Mouse (Mus musculus): Measurements from ENCODE around the gene Rab23. TPM values are rescaled to one million over a fixed set of nuclear protein-coding genes. Genes with fewer than 3 reads are reported as not detected.

Rab23 gene
- polyA plus RNA-seq, 1 experiment from 2014 or later, result 33.2 TPM

DNA sequence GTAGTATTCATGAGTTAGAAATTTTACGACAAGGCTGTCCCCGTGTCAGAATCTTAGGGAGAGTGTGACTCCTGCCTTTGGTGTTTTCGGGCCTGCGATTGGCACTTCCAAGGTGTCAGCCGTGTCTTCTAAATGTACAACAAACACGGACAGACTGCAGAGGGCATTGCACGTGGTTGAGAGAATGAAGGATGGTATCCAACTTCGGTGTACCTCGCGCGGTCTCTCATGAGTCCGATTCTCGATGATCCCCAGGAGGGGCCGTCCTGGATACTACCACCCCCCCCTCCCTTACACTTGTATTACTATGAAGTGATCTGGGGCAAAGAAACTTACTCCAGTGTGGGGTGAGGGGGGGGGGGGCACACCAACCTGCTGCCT, 37.3 kb downstream of the Rab23 start:
- Histone ChIP-seq H3K4me1 (peaks cover 25% of the 10 kb centered on the region), H3K36me3 (peaks cover 36% of the 10 kb centered on the region), H3K9me3 (replicated peaks) (no peaks in the 10 kb centered on the region; the same call in 1 of the 2 replicates), H3K27ac (replicated peaks) (peak overlapping the region; percentile 89), H3K4me3 (peak overlapping the region; percentile 73), H3K27me3 (ENCODE audit: low read depth, poor library complexity, severe bottlenecking) (no peaks in the 10 kb centered on the region)
- DNase-seq (ENCODE audit: low spot score), result no peak
- WGBS, result 16% methylated on average over 14 of the region's 14 CpGs

DNA sequence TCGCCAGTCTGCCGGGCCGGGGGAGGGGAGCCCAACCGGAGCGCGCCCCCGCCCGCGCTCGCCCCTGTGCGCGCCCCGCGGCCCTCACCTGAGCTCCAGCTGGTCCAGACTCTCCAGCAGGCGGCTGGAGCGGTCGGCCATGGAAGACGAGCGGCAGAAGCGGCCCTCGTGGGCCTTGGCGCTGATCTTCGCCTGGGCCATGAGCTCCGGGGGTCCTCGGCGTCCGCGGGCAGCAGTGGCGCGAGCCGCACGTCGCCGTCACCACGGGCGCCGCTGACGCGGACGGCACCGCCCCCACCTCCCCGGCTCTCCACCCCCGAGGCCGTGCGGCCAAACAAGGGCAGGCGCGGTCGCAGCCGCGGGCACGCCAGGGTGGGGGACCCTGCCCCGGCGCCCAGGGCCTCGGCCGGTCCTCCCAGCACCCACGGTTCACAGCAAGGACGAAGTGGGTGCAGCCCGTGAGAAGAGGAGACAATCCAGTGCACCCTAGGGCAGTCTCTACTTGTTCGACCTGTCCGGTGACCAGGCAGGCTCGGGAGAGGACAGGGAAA, 37.9 kb downstream of the Rab23 start, which contains the start of gene Bag2:
Bag2 (minus strand) TSS at position 305 of the 551 bp plus-strand sequence.
- peak within 1 kb of the TSS; percentile 89 for H3K27ac ChIP-seq (replicated peaks)
- DNase-seq (ENCODE audit: low spot score), result peak; percentile 76
- H3K27me3 ChIP-seq (ENCODE audit: low read depth, poor library complexity, severe bottlenecking), result no peaks in the 10 kb centered on the region
- no peaks in the 10 kb centered on the region; the same call in 1 of the 2 replicates for H3K9me3 ChIP-seq (replicated peaks)
- under 1% methylated on average over 61 of the region's 61 CpGs for WGBS
- peaks cover 25% of the 10 kb centered on the region for H3K4me1 ChIP-seq
- peak within 1 kb of the TSS; percentile 73 for H3K4me3 ChIP-seq
- H3K36me3 ChIP-seq, result peaks cover 35% of the 10 kb centered on the region

DNA sequence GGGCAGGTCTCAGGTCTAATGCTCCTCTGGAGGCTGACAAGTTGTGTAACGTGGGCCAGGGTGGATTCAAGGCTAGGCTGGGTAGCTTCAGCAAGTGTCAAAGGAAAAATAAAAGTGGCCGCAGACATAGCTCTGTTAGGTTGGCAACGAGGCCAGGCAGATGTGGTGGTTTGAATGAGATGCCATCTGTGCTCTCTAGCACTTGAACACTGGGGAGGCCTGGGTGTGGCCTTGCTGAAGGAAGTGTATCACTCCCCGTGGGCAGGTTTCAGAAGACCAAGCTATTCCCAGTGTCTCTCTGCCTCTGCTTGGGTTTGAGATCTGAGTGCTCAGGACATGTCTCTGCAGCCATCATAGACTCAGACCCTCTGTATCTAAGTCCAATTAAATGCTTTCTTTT, 38.8 kb downstream of the Rab23 start:
- Histone ChIP-seq H3K4me3 (no peak overlapping the region; the same call in 1 of the 2 replicates), H3K36me3 (peaks cover 38% of the 10 kb centered on the region), H3K4me1 (peaks cover 25% of the 10 kb centered on the region), H3K27me3 (ENCODE audit: low read depth, poor library complexity, severe bottlenecking) (no peaks in the 10 kb centered on the region), H3K9me3 (replicated peaks) (no peaks in the 10 kb centered on the region; the same call in 1 of the 2 replicates), H3K27ac (replicated peaks) (no peak overlapping the region)
- WGBS, result 66% methylated on average over 4 of the region's 4 CpGs
- no peak for DNase-seq (ENCODE audit: low spot score)

DNA sequence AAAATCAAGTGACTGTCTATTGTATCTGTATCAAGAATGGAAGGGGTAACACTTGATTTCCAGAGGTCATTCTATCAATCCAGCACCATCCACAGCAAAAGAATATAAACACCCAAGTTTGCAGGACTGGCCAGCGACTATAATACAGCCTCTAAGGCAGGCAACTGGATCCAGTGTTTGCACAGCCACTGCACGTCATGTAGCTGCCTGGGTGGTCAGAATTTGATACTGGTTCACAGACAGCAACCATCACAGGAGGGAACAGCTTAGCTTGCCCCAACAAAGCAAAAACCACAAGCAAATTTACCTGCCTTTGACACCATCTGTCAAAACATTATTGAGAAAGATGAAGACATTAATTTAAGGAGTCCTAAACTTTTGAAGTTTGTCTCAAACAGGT, 44.1 kb downstream of the Rab23 start:
- no peak for DNase-seq (ENCODE audit: low spot score)
- peaks cover 55% of the 10 kb centered on the region for H3K36me3 ChIP-seq
- H3K27me3 ChIP-seq (ENCODE audit: low read depth, poor library complexity, severe bottlenecking), result no peaks in the 10 kb centered on the region
- no peaks in the 10 kb centered on the region for H3K9me3 ChIP-seq (replicated peaks)
- no peak overlapping the region for H3K27ac ChIP-seq (replicated peaks)
- 69% methylated on average over 2 of the region's 2 CpGs for WGBS
- no peak overlapping the region for H3K4me3 ChIP-seq
- H3K4me1 ChIP-seq, result peaks cover 3% of the 10 kb centered on the region; the same call in 1 of the 2 replicates

- no peak for DNase-seq (ENCODE audit: low spot score)
- H3K36me3 ChIP-seq, result peaks cover 59% of the 10 kb centered on the region
- H3K4me3 ChIP-seq, result no peak overlapping the region
- H3K27ac ChIP-seq (replicated peaks), result no peak overlapping the region
- no peaks in the 10 kb centered on the region for H3K27me3 ChIP-seq (ENCODE audit: low read depth, poor library complexity, severe bottlenecking)
- 87% methylated on average over 11 of the region's 11 CpGs for WGBS
- no peaks in the 10 kb centered on the region for H3K9me3 ChIP-seq (replicated peaks)
- peaks cover 3% of the 10 kb centered on the region; the same call in 1 of the 2 replicates for H3K4me1 ChIP-seq
These were observed 45.9 kb downstream of the Rab23 start for GRCm38 (mm10) chr1:33765468-33766080.

- no peak for DNase-seq (ENCODE audit: low spot score)
- 80% methylated on average over 16 of the region's 16 CpGs for WGBS
- H3K36me3 ChIP-seq, result peaks cover 60% of the 10 kb centered on the region
- H3K4me3 ChIP-seq, result no peak overlapping the region
- H3K27ac ChIP-seq (replicated peaks), result no peak overlapping the region
- no peaks in the 10 kb centered on the region for H3K27me3 ChIP-seq (ENCODE audit: low read depth, poor library complexity, severe bottlenecking)
- H3K9me3 ChIP-seq (replicated peaks), result no peaks in the 10 kb centered on the region
- peaks cover 3% of the 10 kb centered on the region; the same call in 1 of the 2 replicates for H3K4me1 ChIP-seq
These were observed 47.1 kb downstream of the Rab23 start for GRCm38 (mm10) chr1:33766520-33767508.

DNA sequence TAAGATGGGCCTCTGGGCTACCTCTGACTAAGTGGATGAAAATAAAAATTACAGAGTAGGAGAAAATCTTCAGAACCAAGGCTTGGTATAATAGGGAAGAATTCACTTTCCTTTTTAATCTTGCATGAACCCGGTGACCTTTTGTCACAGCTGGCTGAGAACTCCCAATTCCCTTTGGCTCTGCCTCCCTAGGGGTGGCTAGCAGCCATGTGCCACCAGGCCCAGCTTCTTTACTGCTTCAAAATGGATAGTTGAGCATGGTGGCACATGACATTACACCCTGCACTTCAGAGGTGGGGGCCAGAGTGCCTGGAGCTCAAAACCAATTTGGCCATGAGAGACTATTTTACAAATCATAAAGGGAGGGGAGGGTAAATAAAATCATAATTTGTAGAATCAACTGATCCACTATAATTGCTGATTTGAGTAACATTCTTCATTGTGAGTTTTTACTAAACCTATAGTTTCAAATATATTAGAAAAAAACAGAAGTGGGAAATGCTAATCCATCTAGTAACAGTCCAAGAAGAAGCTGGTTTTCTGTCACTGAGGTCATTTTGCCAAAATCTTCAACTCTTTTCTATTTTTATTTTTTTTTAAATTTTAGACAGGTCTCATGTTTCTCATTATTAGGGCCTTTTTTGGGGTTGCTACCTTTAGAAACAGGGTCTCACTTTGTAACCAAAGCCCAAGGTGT, 48.6 kb downstream of the Rab23 start:
- no peak for DNase-seq (ENCODE audit: low spot score)
- Histone ChIP-seq H3K27me3 (ENCODE audit: low read depth, poor library complexity, severe bottlenecking) (no peaks in the 10 kb centered on the region), H3K36me3 (peaks cover 66% of the 10 kb centered on the region), H3K27ac (replicated peaks) (no peak overlapping the region), H3K9me3 (replicated peaks) (no peaks in the 10 kb centered on the region), H3K4me3 (no peak overlapping the region), H3K4me1 (peaks cover 3% of the 10 kb centered on the region; the same call in 1 of the 2 replicates)
- WGBS, result 67% methylated on average over 1 of the region's 1 CpGs

GRCm38 (mm10) chr1:33768827-33769226, 49.1 kb downstream of the Rab23 start:
- Histone ChIP-seq H3K36me3 (peaks cover 67% of the 10 kb centered on the region), H3K9me3 (replicated peaks) (no peaks in the 10 kb centered on the region), H3K4me1 (peaks cover 3% of the 10 kb centered on the region; the same call in 1 of the 2 replicates), H3K27me3 (ENCODE audit: low read depth, poor library complexity, severe bottlenecking) (no peaks in the 10 kb centered on the region), H3K27ac (replicated peaks) (no peak overlapping the region), H3K4me3 (no peak overlapping the region)
- no peak for DNase-seq (ENCODE audit: low spot score)

DNA sequence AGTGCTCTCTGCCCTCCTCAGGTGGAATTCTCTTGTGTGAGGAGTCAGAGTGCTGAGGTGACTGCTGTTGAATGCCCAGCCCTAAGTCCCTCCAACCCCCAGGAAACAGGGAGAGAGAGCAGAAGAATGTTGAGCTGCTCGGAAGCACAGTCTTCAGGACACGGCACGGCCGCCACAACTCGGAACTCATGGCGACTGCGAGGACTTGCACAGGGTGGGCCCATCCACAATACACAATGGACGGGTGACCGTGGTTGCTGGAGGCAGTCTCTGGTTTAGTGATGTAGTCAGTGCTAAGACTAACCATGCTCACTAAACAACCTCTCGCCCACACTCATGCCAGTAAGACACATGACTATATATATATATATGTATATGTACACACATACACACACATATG, 51.9 kb downstream of the Rab23 start:
- Histone ChIP-seq H3K27ac (replicated peaks) (no peak overlapping the region), H3K27me3 (ENCODE audit: low read depth, poor library complexity, severe bottlenecking) (no peaks in the 10 kb centered on the region), H3K4me1 (peaks cover 3% of the 10 kb centered on the region; the same call in 1 of the 2 replicates), H3K4me3 (no peak overlapping the region), H3K9me3 (replicated peaks) (no peaks in the 10 kb centered on the region), H3K36me3 (peaks cover 74% of the 10 kb centered on the region)
- 91% methylated on average over 10 of the region's 10 CpGs for WGBS
- DNase-seq (ENCODE audit: low spot score), result no peak

GRCm38 (mm10) chr1:33772106-33772505, 52.4 kb downstream of the Rab23 start:
- no peaks in the 10 kb centered on the region; the same call in 1 of the 2 replicates for H3K4me1 ChIP-seq
- H3K4me3 ChIP-seq, result no peak overlapping the region
- no peak for DNase-seq (ENCODE audit: low spot score)
- H3K9me3 ChIP-seq (replicated peaks), result no peaks in the 10 kb centered on the region
- H3K27me3 ChIP-seq (ENCODE audit: low read depth, poor library complexity, severe bottlenecking), result no peaks in the 10 kb centered on the region
- WGBS, result 96% methylated on average over 9 of the region's 9 CpGs
- no peak overlapping the region for H3K27ac ChIP-seq (replicated peaks)
- H3K36me3 ChIP-seq, result peaks cover 79% of the 10 kb centered on the region

- no peaks in the 10 kb centered on the region for H3K4me1 ChIP-seq
- WGBS, result 90% methylated on average over 14 of the region's 14 CpGs
- H3K27me3 ChIP-seq (ENCODE audit: low read depth, poor library complexity, severe bottlenecking), result no peaks in the 10 kb centered on the region
- no peaks in the 10 kb centered on the region for H3K9me3 ChIP-seq (replicated peaks)
- H3K36me3 ChIP-seq, result peaks cover 72% of the 10 kb centered on the region
- H3K27ac ChIP-seq (replicated peaks), result no peak overlapping the region
- no peak overlapping the region for H3K4me3 ChIP-seq
- DNase-seq (ENCODE audit: low spot score), result no peak
These were observed 56.5 kb downstream of the Rab23 start for GRCm38 (mm10) chr1:33776175-33776611.

DNA sequence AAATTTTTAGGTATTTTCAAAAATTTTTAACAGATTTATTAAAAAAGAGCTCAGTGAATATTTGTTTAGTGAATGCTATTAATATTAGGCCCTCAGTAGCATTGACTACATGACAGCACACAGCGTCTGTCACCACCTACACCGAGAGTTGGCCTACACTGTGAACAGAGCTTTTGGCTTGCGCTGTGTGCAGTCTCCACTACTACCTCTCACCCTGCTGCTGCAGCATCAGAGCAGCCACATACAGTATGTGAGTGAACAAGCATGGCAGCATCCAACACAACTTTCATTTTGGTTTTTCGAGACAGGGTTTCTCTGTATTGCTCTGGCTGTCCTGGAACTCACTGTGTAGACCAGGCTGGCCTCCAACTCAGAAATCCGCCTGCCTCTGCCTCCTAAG, 64.9 kb downstream of the Rab23 start:
- H3K27ac ChIP-seq (replicated peaks), result no peak overlapping the region
- H3K4me1 ChIP-seq, result no peaks in the 10 kb centered on the region
- no peaks in the 10 kb centered on the region for H3K9me3 ChIP-seq (replicated peaks)
- no peak overlapping the region for H3K4me3 ChIP-seq
- 95% methylated on average over 5 of the region's 5 CpGs for WGBS
- no peaks in the 10 kb centered on the region for H3K27me3 ChIP-seq (ENCODE audit: low read depth, poor library complexity, severe bottlenecking)
- DNase-seq (ENCODE audit: low spot score), result no peak
- peaks cover 49% of the 10 kb centered on the region for H3K36me3 ChIP-seq

Measured in midbrain, embryonic 10.5 days (tissue).